Mouse (Mus musculus): Measurements from ENCODE around the gene Cfap97.

GRCm38 (mm10) chr8:46197673-46198072 is 46.1 kb downstream of the Cfap97 start:
- TF ChIP-seq CTCF (IDR thresholded peaks at IDR 0.05; ENCODE audit: control insufficient read depth, insufficient read depth, insufficient read length) (no peak), CEBPB (IDR thresholded peaks at IDR 0.05; ENCODE audit: low read depth) (no peak), MYOG (IDR thresholded peaks at IDR 0.05; ENCODE audit: control insufficient read depth, extremely low read depth, insufficient read length) (no peak), USF1 (IDR thresholded peaks at IDR 0.05; ENCODE audit: low read depth) (no peak), FOSL1 (IDR thresholded peaks at IDR 0.05; ENCODE audit: insufficient read depth, low read length, poor library complexity, severe bottlenecking) (no peak), MAX (IDR thresholded peaks at IDR 0.05) (no peak), MYOD1 (IDR thresholded peaks at IDR 0.05; ENCODE audit: control insufficient read depth, insufficient read length, low read depth) (no peak)

Measured in C2C12 (cell line).